Mouse (Mus musculus) liver, adult 2 months (tissue): ENCODE results near the gene Fbxw7.

ENCODE experiments used
- CTCF ChIP-seq: fragments of 200-500 bp; IDR thresholded peaks from 2 replicates; pipeline ENCODE4 v1.5.1; 2011; ENCODE audit warnings: low read depth, low read length, control low read depth
- POLR2A ChIP-seq: fragments of 200-500 bp; IDR thresholded peaks from 2 replicates; pipeline ENCODE4 v1.6.1; 2011; ENCODE audit warnings: low read length, control low read depth; ENCODE audit not compliant: insufficient read depth; ENCODE audit errors: extremely low read depth

- TF ChIP-seq CTCF (no peak), POLR2A (no peak)
These were observed 170.1 kb downstream of the Fbxw7 start for GRCm38 (mm10) chr3:84985121-84985625.
